Mouse (Mus musculus): ENCODE measurements around the gene Ndufs2. TPM values are rescaled to one million over a fixed set of nuclear protein-coding genes. Genes with fewer than 3 reads are reported as not detected.

The Ndufs2 gene
- polyA plus RNA-seq, 1 experiment, result 86.0 TPM

GRCm38 (mm10) chr1:171224857-171225256 lies 26.3 kb downstream of the Ndufs2 start, which contains the start of gene Apoa2:
Apoa2 (plus strand) TSS chr1:171225054.
- TF ChIP-seq CTCF (IDR thresholded peaks at IDR 0.05; ENCODE audit: control insufficient read depth, insufficient read depth, insufficient replicate concordance, low read depth, low read length), result no peak
- no peak for TF ChIP-seq POLR2A (IDR thresholded peaks at IDR 0.05; ENCODE audit: control insufficient read depth, low read depth, low read length)

DNA sequence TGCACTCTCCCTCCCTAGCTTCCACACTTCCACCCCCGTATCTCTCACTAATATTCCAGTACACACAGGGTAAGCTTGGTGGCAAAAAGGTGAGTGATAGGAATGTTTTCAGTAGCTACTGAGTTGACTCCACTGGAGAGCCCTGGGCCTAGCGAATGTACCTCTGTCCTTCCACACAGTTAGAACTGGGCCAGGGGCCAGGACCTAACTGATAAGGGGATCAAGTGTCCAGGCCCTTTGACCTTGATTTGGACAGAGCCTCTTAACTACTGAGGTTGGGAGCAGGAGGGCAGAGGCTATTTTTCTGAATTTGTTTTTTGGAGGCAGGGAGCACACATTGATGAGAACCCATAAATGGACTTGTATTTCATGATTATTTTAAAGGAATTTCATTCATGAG lies 27.4 kb downstream of the Ndufs2 start:
- no peaks in the 10 kb centered on the region for H3K36me3 ChIP-seq (ENCODE audit: control insufficient read depth, insufficient read depth, low read length)
- TF ChIP-seq CTCF (IDR thresholded peaks at IDR 0.05; ENCODE audit: control insufficient read depth, insufficient read depth, insufficient replicate concordance, low read depth, low read length) (no peak), POLR2A (IDR thresholded peaks at IDR 0.05; ENCODE audit: control insufficient read depth, low read depth, low read length) (no peak)
- no peak overlapping the region for H3K4me3 ChIP-seq (ENCODE audit: control insufficient read depth, low read depth, low read length)
- H3K27me3 ChIP-seq (ENCODE audit: control insufficient read depth, insufficient read depth, low read length), result no peaks in the 10 kb centered on the region
- H3K27ac ChIP-seq (ENCODE audit: control insufficient read depth, insufficient read depth, low read depth, low read length), result no peak overlapping the region
- H3K4me1 ChIP-seq (ENCODE audit: control insufficient read depth, insufficient read depth, low read length), result peaks cover 11% of the 10 kb centered on the region

More at GRCm38 (mm10) chr1:171224857-171225256, 26.3 kb downstream of the Ndufs2 start, which contains the start of gene Apoa2:
- Histone ChIP-seq H3K4me3 (ENCODE audit: control insufficient read depth, low read depth, low read length) (no peak within 1 kb of the TSS), H3K27ac (ENCODE audit: control insufficient read depth, insufficient read depth, low read depth, low read length) (no peak within 1 kb of the TSS; the same call in 1 of the 2 replicates), H3K27me3 (ENCODE audit: control insufficient read depth, insufficient read depth, low read length) (no peaks in the 10 kb centered on the region), H3K4me1 (ENCODE audit: control insufficient read depth, insufficient read depth, low read length) (peaks cover 11% of the 10 kb centered on the region), H3K36me3 (ENCODE audit: control insufficient read depth, insufficient read depth, low read length) (no peaks in the 10 kb centered on the region)

DNA sequence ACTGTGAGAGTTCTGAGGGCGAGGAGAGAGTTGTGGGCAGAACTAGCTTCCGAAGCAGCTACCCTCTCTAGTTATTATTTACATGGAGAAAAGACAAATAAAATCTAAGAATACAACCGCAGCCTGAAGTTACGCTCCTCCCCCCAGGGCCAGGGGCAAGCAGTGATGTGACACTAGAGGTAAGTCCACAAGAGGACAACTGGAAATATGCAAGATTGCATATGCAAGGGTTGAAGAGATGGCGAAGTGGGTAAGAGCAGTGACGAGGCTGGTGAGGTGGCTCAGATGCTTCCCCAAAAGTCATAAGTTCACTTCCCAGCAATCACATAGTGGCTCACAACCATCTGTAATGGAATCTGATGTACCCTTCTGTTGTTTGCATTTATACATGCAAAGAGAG lies 28.0 kb downstream of the Ndufs2 start:
- no peak overlapping the region for H3K4me3 ChIP-seq (ENCODE audit: control insufficient read depth, low read depth, low read length)
- no peaks in the 10 kb centered on the region for H3K36me3 ChIP-seq (ENCODE audit: control insufficient read depth, insufficient read depth, low read length)
- H3K4me1 ChIP-seq (ENCODE audit: control insufficient read depth, insufficient read depth, low read length), result peaks cover 11% of the 10 kb centered on the region
- no peaks in the 10 kb centered on the region for H3K27me3 ChIP-seq (ENCODE audit: control insufficient read depth, insufficient read depth, low read length)
- peak overlapping the region; percentile 55 for H3K27ac ChIP-seq (ENCODE audit: control insufficient read depth, insufficient read depth, low read depth, low read length)
- no peak for TF ChIP-seq POLR2A (IDR thresholded peaks at IDR 0.05; ENCODE audit: control insufficient read depth, low read depth, low read length)
- TF ChIP-seq CTCF (IDR thresholded peaks at IDR 0.05; ENCODE audit: control insufficient read depth, insufficient read depth, insufficient replicate concordance, low read depth, low read length), result no peak

DNA sequence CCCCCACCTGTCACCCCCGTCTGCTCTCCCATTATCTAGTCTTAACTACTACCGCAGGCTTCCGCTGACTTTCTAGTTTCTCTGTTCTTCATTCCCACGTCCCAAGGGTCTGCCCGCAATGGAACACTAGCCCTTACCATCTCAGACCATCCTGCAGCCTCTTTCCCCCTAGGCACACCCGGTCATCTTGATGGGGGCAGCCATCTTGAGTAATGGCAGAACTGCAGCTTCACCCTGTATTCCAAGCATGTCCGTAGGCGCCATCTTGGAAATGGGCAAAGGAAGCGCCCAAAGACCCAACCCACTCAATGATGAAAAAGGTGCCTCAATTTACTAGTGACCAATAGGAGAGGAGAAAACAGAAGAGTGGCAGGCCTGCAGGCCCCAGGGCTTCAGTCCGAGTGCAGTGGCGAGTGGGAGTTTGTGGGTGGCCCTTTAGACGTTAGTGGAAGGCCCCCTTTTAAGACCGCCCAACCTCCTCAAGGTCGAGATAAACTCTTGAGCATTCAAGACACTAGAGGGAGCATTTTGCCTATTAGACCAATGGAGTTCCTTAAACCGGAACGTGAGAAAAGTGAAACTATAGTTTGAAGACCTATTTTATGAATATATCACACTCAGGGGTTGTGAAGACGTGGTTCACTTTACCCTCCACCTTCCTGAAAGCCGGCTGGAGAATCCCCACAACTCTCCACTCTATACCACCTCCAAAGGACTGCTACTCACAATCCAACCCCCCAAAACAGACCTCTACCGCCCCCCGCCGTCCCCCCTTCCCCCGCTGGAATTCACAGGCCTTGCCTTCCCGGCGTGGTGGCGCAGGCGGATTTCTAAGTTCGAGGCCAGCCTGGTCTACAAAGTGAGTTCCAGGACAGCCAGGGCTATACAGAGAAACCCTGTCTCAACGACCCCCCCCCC lies 28.7 kb downstream of the Ndufs2 start, which contains the start of gene Tomm40l:
Gene Tomm40l, minus strand, starts transcription at position 277 of the 918 bp plus-strand sequence.
- Histone ChIP-seq H3K4me3 (ENCODE audit: control insufficient read depth, low read depth, low read length) (peak within 1 kb of the TSS; percentile 85), H3K4me1 (ENCODE audit: control insufficient read depth, insufficient read depth, low read length) (peaks cover 11% of the 10 kb centered on the region), H3K36me3 (ENCODE audit: control insufficient read depth, insufficient read depth, low read length) (no peaks in the 10 kb centered on the region), H3K27ac (ENCODE audit: control insufficient read depth, insufficient read depth, low read depth, low read length) (peak within 1 kb of the TSS; percentile 63), H3K27me3 (ENCODE audit: control insufficient read depth, insufficient read depth, low read length) (no peaks in the 10 kb centered on the region)
- TF ChIP-seq CTCF (IDR thresholded peaks at IDR 0.05; ENCODE audit: control insufficient read depth, insufficient read depth, insufficient replicate concordance, low read depth, low read length) (no peak), POLR2A (IDR thresholded peaks at IDR 0.05; ENCODE audit: control insufficient read depth, low read depth, low read length) (peak; percentile 50)

- Histone ChIP-seq H3K36me3 (ENCODE audit: control insufficient read depth, insufficient read depth, low read length) (no peaks in the 10 kb centered on the region), H3K4me1 (ENCODE audit: control insufficient read depth, insufficient read depth, low read length) (peaks cover 11% of the 10 kb centered on the region), H3K27me3 (ENCODE audit: control insufficient read depth, insufficient read depth, low read length) (no peaks in the 10 kb centered on the region), H3K4me3 (ENCODE audit: control insufficient read depth, low read depth, low read length) (peak overlapping the region; percentile 85), H3K27ac (ENCODE audit: control insufficient read depth, insufficient read depth, low read depth, low read length) (no peak overlapping the region)
- TF ChIP-seq CTCF (IDR thresholded peaks at IDR 0.05; ENCODE audit: control insufficient read depth, insufficient read depth, insufficient replicate concordance, low read depth, low read length) (no peak), POLR2A (IDR thresholded peaks at IDR 0.05; ENCODE audit: control insufficient read depth, low read depth, low read length) (no peak)
Measured at GRCm38 (mm10) chr1:171221281-171222193, 29.7 kb downstream of the Ndufs2 start.

DNA sequence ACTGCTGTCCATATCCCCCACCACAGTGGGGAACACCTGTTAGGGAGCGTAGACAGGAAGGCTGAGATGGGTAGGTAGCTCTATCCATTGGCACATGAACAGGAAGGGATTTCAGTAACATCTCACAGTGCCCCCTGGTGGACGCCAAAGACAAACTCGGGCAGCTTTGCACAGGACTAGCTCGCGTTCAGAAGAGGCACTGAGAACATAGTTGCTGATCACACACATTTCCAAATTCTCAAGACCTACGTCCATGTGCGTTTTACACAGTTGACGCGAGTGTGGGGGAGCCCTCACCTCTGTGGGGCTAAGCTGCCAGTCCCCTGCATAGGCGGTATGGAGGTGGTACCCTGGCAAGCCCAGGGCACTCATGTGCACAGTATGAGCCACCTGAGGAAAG lies 30.3 kb downstream of the Ndufs2 start:
- H3K36me3 ChIP-seq (ENCODE audit: control insufficient read depth, insufficient read depth, low read length), result no peaks in the 10 kb centered on the region
- TF ChIP-seq POLR2A (IDR thresholded peaks at IDR 0.05; ENCODE audit: control insufficient read depth, low read depth, low read length) (no peak), CTCF (IDR thresholded peaks at IDR 0.05; ENCODE audit: control insufficient read depth, insufficient read depth, insufficient replicate concordance, low read depth, low read length) (peak; percentile 81; the same call in 1 of the 2 replicates)
- no peaks in the 10 kb centered on the region for H3K27me3 ChIP-seq (ENCODE audit: control insufficient read depth, insufficient read depth, low read length)
- no peak overlapping the region for H3K4me3 ChIP-seq (ENCODE audit: control insufficient read depth, low read depth, low read length)
- peaks cover 11% of the 10 kb centered on the region for H3K4me1 ChIP-seq (ENCODE audit: control insufficient read depth, insufficient read depth, low read length)
- no peak overlapping the region for H3K27ac ChIP-seq (ENCODE audit: control insufficient read depth, insufficient read depth, low read depth, low read length)
